Mouse (Mus musculus): ENCODE measurements at regions not wholly inside any gene's neighbourhood (a gene's known extent, or its start where the extent isn't known, plus 50 kb on each side); places are given as distances from the start of the nearest gene placed in this dataset.

GRCm38 (mm10) chr2:166266915-166267314, 111.5 kb upstream of the Sulf2 start:
- WGBS (ENCODE audit: insufficient replicate concordance): 61% methylated on average over 4 of the region's 4 CpGs
- Histone ChIP-seq H3K4me3 (ENCODE audit: low read depth, low read length) (no peak overlapping the region), H3K9me3 (replicated peaks; ENCODE audit: control insufficient read depth, low read length) (no peaks in the 10 kb centered on the region), H3K27me3 (ENCODE audit: control insufficient read depth, insufficient read depth, low read depth, low read length) (no peaks in the 10 kb centered on the region), H3K4me2 (ENCODE audit: low read depth, low read length) (no peak overlapping the region), H3K4me1 (ENCODE audit: control insufficient read depth, low read depth, low read length) (no peaks in the 10 kb centered on the region), H3K36me3 (ENCODE audit: control insufficient read depth, insufficient read depth) (no peaks in the 10 kb centered on the region), H3K9ac (ENCODE audit: low read depth, low read length) (no peak overlapping the region), H3K27ac (ENCODE audit: low read length) (no peak overlapping the region)
- ATAC-seq (ENCODE audit: low read depth): no peak

DNA sequence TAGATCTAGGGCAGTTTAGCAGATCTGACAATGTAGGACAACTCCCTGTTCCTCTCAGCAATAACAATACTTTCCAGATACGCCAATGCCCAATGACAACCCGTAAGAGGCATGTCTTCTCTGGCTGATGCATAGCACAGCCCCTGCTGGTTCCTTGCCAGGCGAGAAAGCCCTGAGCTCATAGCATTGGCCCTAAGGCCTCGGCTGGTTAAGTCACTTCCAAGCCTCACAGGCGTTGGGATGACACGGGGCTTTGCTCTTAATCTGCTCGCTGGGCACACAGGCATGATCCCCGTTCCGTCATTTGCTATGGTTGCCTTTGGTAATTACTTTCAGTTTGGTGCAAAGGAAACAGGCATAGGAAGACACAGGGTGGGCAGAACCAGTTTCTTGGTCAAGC, 111.0 kb upstream of the Sulf2 start:
- WGBS (ENCODE audit: insufficient replicate concordance): 64% methylated on average over 9 of the region's 9 CpGs
- H3K36me3 ChIP-seq (ENCODE audit: control insufficient read depth, insufficient read depth): no peaks in the 10 kb centered on the region
- H3K4me1 ChIP-seq (ENCODE audit: control insufficient read depth, low read depth, low read length): no peaks in the 10 kb centered on the region
- no peak for ATAC-seq (ENCODE audit: low read depth)
- H3K27me3 ChIP-seq (ENCODE audit: control insufficient read depth, insufficient read depth, low read depth, low read length): no peaks in the 10 kb centered on the region
- H3K27ac ChIP-seq (ENCODE audit: low read length): no peak overlapping the region
- H3K4me3 ChIP-seq (ENCODE audit: low read depth, low read length): no peak overlapping the region
- H3K9ac ChIP-seq (ENCODE audit: low read depth, low read length): no peak overlapping the region
- H3K9me3 ChIP-seq (replicated peaks; ENCODE audit: control insufficient read depth, low read length): no peaks in the 10 kb centered on the region
- no peak overlapping the region for H3K4me2 ChIP-seq (ENCODE audit: low read depth, low read length)

- ATAC-seq (ENCODE audit: low read depth): no peak
- Histone ChIP-seq H3K9me3 (replicated peaks; ENCODE audit: control insufficient read depth, low read length) (no peaks in the 10 kb centered on the region), H3K4me2 (ENCODE audit: low read depth, low read length) (no peak overlapping the region), H3K9ac (ENCODE audit: low read depth, low read length) (no peak overlapping the region), H3K4me3 (ENCODE audit: low read depth, low read length) (no peak overlapping the region), H3K27me3 (ENCODE audit: control insufficient read depth, insufficient read depth, low read depth, low read length) (no peaks in the 10 kb centered on the region), H3K4me1 (ENCODE audit: control insufficient read depth, low read depth, low read length) (no peaks in the 10 kb centered on the region), H3K27ac (ENCODE audit: low read length) (no peak overlapping the region), H3K36me3 (ENCODE audit: control insufficient read depth, insufficient read depth) (no peaks in the 10 kb centered on the region)
- WGBS (ENCODE audit: insufficient replicate concordance): 76% methylated on average over 9 of the region's 9 CpGs
These were observed 109.3 kb upstream of the Sulf2 start for GRCm38 (mm10) chr2:166264756-166265155.

DNA sequence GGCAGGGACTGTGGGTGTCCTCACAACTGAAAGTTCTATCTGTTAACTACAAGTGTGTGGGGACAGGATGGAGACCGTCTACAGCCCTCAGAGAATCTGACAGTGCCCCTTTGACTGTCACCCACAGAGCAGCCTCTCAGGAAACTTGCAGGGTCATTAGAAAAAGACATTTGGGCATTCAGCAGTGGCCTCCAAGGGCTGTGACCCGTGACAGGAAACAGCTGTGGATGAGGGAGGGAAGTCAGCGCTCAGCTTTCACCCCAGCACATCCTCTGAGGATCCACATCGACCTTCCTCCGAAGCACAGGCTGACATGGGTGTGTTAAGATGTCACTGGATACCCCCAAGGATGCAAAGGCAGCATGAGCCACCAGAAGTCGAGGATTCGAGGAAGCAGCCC, 106.3 kb upstream of the Sulf2 start:
- ATAC-seq (ENCODE audit: low read depth): peak; percentile 21; the same call in 1 of the 2 replicates
- Histone ChIP-seq H3K4me2 (ENCODE audit: low read depth, low read length) (no peak overlapping the region), H3K9me3 (replicated peaks; ENCODE audit: control insufficient read depth, low read length) (no peaks in the 10 kb centered on the region), H3K36me3 (ENCODE audit: control insufficient read depth, insufficient read depth) (no peaks in the 10 kb centered on the region), H3K27ac (ENCODE audit: low read length) (no peak overlapping the region), H3K27me3 (ENCODE audit: control insufficient read depth, insufficient read depth, low read depth, low read length) (no peaks in the 10 kb centered on the region), H3K9ac (ENCODE audit: low read depth, low read length) (no peak overlapping the region), H3K4me1 (ENCODE audit: control insufficient read depth, low read depth, low read length) (no peaks in the 10 kb centered on the region), H3K4me3 (ENCODE audit: low read depth, low read length) (no peak overlapping the region)
- 15% methylated on average over 7 of the region's 7 CpGs for WGBS (ENCODE audit: insufficient replicate concordance)

DNA sequence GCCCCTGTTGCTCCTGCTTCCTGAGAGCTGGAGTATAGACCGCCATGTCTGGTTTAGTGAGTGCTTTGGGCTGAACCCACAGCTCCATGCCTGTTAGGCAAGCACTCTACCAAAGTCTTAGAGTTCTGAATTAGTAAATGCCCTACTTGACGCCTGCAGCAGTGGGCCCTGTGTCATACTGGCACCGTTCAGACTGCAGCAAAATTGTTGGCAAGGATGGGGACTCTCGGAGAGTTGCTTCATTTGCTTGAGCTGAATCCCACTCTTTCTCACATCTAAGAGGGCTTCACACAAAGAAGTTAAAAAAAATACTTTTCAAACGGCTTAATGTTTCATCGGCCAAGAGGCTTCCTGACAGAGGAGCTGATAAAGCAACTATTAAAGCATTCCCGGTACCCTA, 105.6 kb upstream of the Sulf2 start:
- WGBS (ENCODE audit: insufficient replicate concordance): 62% methylated on average over 7 of the region's 7 CpGs

DNA sequence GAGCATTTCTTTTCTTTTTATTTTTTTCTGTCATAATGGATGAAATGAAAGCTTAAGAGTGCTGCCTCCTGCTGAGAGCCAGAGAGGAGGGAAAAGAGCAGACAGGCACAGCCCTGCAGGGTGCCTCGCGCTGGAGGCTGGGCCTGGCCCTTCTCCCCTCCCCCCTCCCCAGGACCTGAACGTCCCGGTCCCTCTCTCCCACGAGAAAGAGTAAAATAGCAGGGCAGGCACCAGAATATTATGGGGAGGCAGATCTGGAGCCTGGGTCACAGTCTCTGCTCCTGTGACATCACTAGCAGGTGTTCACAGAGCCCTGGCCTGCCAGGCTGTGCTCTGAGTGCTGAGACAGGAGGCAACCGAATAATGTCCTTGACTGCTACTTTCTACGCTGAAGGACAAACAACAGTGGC, 103.3 kb upstream of the Sulf2 start:
- Histone ChIP-seq H3K27me3 (ENCODE audit: control insufficient read depth, insufficient read depth, low read depth, low read length) (no peaks in the 10 kb centered on the region), H3K9me3 (replicated peaks; ENCODE audit: control insufficient read depth, low read length) (no peaks in the 10 kb centered on the region), H3K4me1 (ENCODE audit: control insufficient read depth, low read depth, low read length) (no peaks in the 10 kb centered on the region), H3K9ac (ENCODE audit: low read depth, low read length) (no peak overlapping the region), H3K4me3 (ENCODE audit: low read depth, low read length) (no peak overlapping the region), H3K27ac (ENCODE audit: low read length) (no peak overlapping the region), H3K36me3 (ENCODE audit: control insufficient read depth, insufficient read depth) (no peaks in the 10 kb centered on the region), H3K4me2 (ENCODE audit: low read depth, low read length) (no peak overlapping the region)
- 29% methylated on average over 7 of the region's 7 CpGs for WGBS (ENCODE audit: insufficient replicate concordance)
- ATAC-seq (ENCODE audit: low read depth): no peak

More for the DNA sequence above, 105.6 kb upstream of the Sulf2 start:
- Histone ChIP-seq H3K9me3 (replicated peaks; ENCODE audit: control insufficient read depth, low read length) (no peaks in the 10 kb centered on the region), H3K4me3 (ENCODE audit: low read depth, low read length) (no peak overlapping the region), H3K4me1 (ENCODE audit: control insufficient read depth, low read depth, low read length) (no peaks in the 10 kb centered on the region), H3K4me2 (ENCODE audit: low read depth, low read length) (no peak overlapping the region), H3K9ac (ENCODE audit: low read depth, low read length) (no peak overlapping the region), H3K36me3 (ENCODE audit: control insufficient read depth, insufficient read depth) (no peaks in the 10 kb centered on the region), H3K27me3 (ENCODE audit: control insufficient read depth, insufficient read depth, low read depth, low read length) (no peaks in the 10 kb centered on the region), H3K27ac (ENCODE audit: low read length) (no peak overlapping the region)
- no peak for ATAC-seq (ENCODE audit: low read depth)

DNA sequence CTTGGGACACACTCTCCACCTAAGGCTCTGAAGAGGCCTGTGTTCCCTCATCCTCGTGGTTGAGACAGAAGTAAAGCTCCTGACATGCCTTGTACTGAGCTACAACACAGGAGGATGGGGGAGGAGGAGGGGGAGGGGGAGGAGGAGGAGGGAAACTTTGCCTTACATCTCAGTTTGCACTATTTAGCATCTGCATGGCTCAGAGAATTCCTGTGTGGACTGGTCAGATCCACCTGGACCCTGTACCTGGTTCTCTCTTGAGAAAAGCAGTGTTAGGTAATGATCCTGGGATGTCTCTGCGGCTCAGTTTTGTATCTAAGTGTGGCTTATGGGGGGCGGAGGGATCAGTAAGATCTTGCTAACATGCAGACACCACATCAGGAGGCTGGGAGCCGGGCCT, 102.2 kb upstream of the Sulf2 start:
- no peak overlapping the region for H3K4me2 ChIP-seq (ENCODE audit: low read depth, low read length)
- H3K36me3 ChIP-seq (ENCODE audit: control insufficient read depth, insufficient read depth): no peaks in the 10 kb centered on the region
- WGBS (ENCODE audit: insufficient replicate concordance): 41% methylated on average over 4 of the region's 4 CpGs
- H3K27me3 ChIP-seq (ENCODE audit: control insufficient read depth, insufficient read depth, low read depth, low read length): no peaks in the 10 kb centered on the region
- H3K27ac ChIP-seq (ENCODE audit: low read length): no peak overlapping the region
- no peak for ATAC-seq (ENCODE audit: low read depth)
- H3K4me3 ChIP-seq (ENCODE audit: low read depth, low read length): no peak overlapping the region
- H3K4me1 ChIP-seq (ENCODE audit: control insufficient read depth, low read depth, low read length): no peaks in the 10 kb centered on the region
- H3K9me3 ChIP-seq (replicated peaks; ENCODE audit: control insufficient read depth, low read length): no peaks in the 10 kb centered on the region
- H3K9ac ChIP-seq (ENCODE audit: low read depth, low read length): no peak overlapping the region

DNA sequence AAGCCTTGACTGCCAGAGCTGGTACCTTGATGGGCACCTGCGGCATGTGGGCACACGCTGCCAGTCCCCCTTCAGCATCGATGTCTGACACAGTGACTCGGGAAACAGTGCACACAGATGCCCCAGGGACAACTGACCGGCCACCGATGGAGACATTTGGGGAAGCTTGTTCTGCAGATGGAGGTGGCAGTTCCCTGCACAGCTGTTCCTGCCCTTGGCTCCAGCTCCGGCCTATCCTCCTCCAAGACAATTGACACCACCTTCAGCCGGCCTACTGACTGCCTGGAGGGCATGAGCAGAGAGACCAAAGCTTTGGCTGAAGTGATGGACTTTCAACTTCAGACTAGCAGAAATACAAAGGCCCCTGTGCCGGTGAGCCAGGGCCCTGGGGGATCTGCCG, 100.7 kb upstream of the Sulf2 start:
- no peaks in the 10 kb centered on the region for H3K9me3 ChIP-seq (replicated peaks; ENCODE audit: control insufficient read depth, low read length)
- 84% methylated on average over 10 of the region's 10 CpGs for WGBS (ENCODE audit: insufficient replicate concordance)
- no peak overlapping the region for H3K4me2 ChIP-seq (ENCODE audit: low read depth, low read length)
- H3K4me3 ChIP-seq (ENCODE audit: low read depth, low read length): no peak overlapping the region
- no peaks in the 10 kb centered on the region for H3K4me1 ChIP-seq (ENCODE audit: control insufficient read depth, low read depth, low read length)
- no peak for ATAC-seq (ENCODE audit: low read depth)
- no peaks in the 10 kb centered on the region for H3K27me3 ChIP-seq (ENCODE audit: control insufficient read depth, insufficient read depth, low read depth, low read length)
- no peak overlapping the region for H3K9ac ChIP-seq (ENCODE audit: low read depth, low read length)
- no peaks in the 10 kb centered on the region for H3K36me3 ChIP-seq (ENCODE audit: control insufficient read depth, insufficient read depth)
- H3K27ac ChIP-seq (ENCODE audit: low read length): no peak overlapping the region

DNA sequence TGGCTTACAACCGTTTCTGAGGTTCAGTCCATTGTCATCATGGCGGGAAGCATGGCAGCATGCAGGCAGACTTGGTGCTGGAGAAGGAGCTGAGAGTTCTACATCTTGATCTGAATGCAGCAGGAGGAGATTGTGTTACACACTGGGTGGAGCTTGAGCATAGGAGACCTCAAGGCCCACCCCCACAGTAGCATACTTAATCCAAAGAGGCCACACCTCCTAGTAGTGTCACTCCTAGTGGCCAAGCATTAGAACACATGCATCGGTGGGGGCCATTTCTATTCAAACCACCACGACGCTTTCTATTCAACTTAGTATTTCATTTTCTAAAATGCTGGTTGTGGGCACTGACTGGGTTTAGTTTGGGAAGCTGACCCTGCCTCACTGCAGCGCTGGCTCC, 99.1 kb upstream of the Sulf2 start:
- no peak overlapping the region for H3K9ac ChIP-seq (ENCODE audit: low read depth, low read length)
- 60% methylated on average over 6 of the region's 6 CpGs for WGBS (ENCODE audit: insufficient replicate concordance)

GRCm38 (mm10) chr2:166252107-166252506, 96.6 kb upstream of the Sulf2 start:
- no peak for ATAC-seq (ENCODE audit: low read depth)
- H3K36me3 ChIP-seq (ENCODE audit: control insufficient read depth, insufficient read depth): no peaks in the 10 kb centered on the region

More for the DNA sequence above, 99.1 kb upstream of the Sulf2 start:
- no peak for ATAC-seq (ENCODE audit: low read depth)
- no peak overlapping the region for H3K4me2 ChIP-seq (ENCODE audit: low read depth, low read length)
- no peak overlapping the region for H3K27ac ChIP-seq (ENCODE audit: low read length)
- H3K9me3 ChIP-seq (replicated peaks; ENCODE audit: control insufficient read depth, low read length): no peaks in the 10 kb centered on the region
- no peaks in the 10 kb centered on the region for H3K27me3 ChIP-seq (ENCODE audit: control insufficient read depth, insufficient read depth, low read depth, low read length)
- H3K4me1 ChIP-seq (ENCODE audit: control insufficient read depth, low read depth, low read length): no peaks in the 10 kb centered on the region
- H3K4me3 ChIP-seq (ENCODE audit: low read depth, low read length): no peak overlapping the region
- H3K36me3 ChIP-seq (ENCODE audit: control insufficient read depth, insufficient read depth): no peaks in the 10 kb centered on the region

More at GRCm38 (mm10) chr2:166252107-166252506, 96.6 kb upstream of the Sulf2 start:
- WGBS (ENCODE audit: insufficient replicate concordance): 71% methylated on average over 3 of the region's 3 CpGs
- H3K9me3 ChIP-seq (replicated peaks; ENCODE audit: control insufficient read depth, low read length): no peaks in the 10 kb centered on the region
- no peak overlapping the region for H3K9ac ChIP-seq (ENCODE audit: low read depth, low read length)
- H3K4me1 ChIP-seq (ENCODE audit: control insufficient read depth, low read depth, low read length): no peaks in the 10 kb centered on the region
- no peak overlapping the region for H3K27ac ChIP-seq (ENCODE audit: low read length)
- no peaks in the 10 kb centered on the region for H3K27me3 ChIP-seq (ENCODE audit: control insufficient read depth, insufficient read depth, low read depth, low read length)
- H3K4me2 ChIP-seq (ENCODE audit: low read depth, low read length): no peak overlapping the region
- H3K4me3 ChIP-seq (ENCODE audit: low read depth, low read length): no peak overlapping the region
